Mouse (Mus musculus): ENCODE results near the gene Fbxl17. TPM values are rescaled to one million over a fixed set of nuclear protein-coding genes. Genes with fewer than 3 reads are reported as not detected.

Fbxl17 gene
- polyA plus RNA-seq, 1 experiment from 2014 or later, result 3.3 TPM

GRCm38 (mm10) chr17:63198703-63199102 is 301.1 kb downstream of the Fbxl17 start:
- 74% methylated on average over 1 of the region's 1 CpGs for WGBS (ENCODE audit: insufficient replicate concordance)
- Histone ChIP-seq H3K27ac (ENCODE audit: low read depth) (no peak overlapping the region), H3K27me3 (ENCODE audit: insufficient read depth, low read length) (no peaks in the 10 kb centered on the region), H3K9ac (replicated peaks) (no peak overlapping the region), H3K4me1 (ENCODE audit: insufficient read depth) (0 out of 2 replicates have a peak, but pooled peaks cover 3% of the 10 kb centered on the region), H3K9me3 (ENCODE audit: low read length) (no peaks in the 10 kb centered on the region), H3K36me3 (replicated peaks; ENCODE audit: insufficient read depth, low read length) (no peaks in the 10 kb centered on the region), H3K4me3 (ENCODE audit: low read depth, low read length) (no peak overlapping the region), H3K4me2 (ENCODE audit: low read depth, low read length) (no peak overlapping the region)
- DNase-seq (no peak), ATAC-seq (no peak)
- no peak for TF ChIP-seq EP300 (IDR thresholded peaks at IDR 0.05; ENCODE audit: low read depth)
- no peak for TF ChIP-seq CTCF (IDR thresholded peaks at IDR 0.05; ENCODE audit: low read depth)

GRCm38 (mm10) chr17:63195496-63195895 is 304.3 kb downstream of the Fbxl17 start:
- H3K9me3 ChIP-seq (ENCODE audit: low read length), result no peaks in the 10 kb centered on the region
- H3K4me1 ChIP-seq (ENCODE audit: insufficient read depth), result 0 out of 2 replicates have a peak, but pooled peaks cover 6% of the 10 kb centered on the region
- H3K4me3 ChIP-seq (ENCODE audit: low read depth, low read length), result no peak overlapping the region
- H3K36me3 ChIP-seq (replicated peaks; ENCODE audit: insufficient read depth, low read length), result no peaks in the 10 kb centered on the region
- no peak overlapping the region for H3K9ac ChIP-seq (replicated peaks)
- H3K4me2 ChIP-seq (ENCODE audit: low read depth, low read length), result no peak overlapping the region
- DNase-seq, result no peak
- ATAC-seq, result no peak
- WGBS (ENCODE audit: insufficient replicate concordance), result 87% methylated on average over 2 of the region's 2 CpGs
- no peak overlapping the region for H3K27ac ChIP-seq (ENCODE audit: low read depth)
- TF ChIP-seq EP300 (IDR thresholded peaks at IDR 0.05; ENCODE audit: low read depth), result no peak
- no peak for TF ChIP-seq CTCF (IDR thresholded peaks at IDR 0.05; ENCODE audit: low read depth)
- H3K27me3 ChIP-seq (ENCODE audit: insufficient read depth, low read length), result no peaks in the 10 kb centered on the region

GRCm38 (mm10) chr17:63193196-63193595 is 306.6 kb downstream of the Fbxl17 start:
- no peak overlapping the region for H3K9ac ChIP-seq (replicated peaks)
- peak overlapping the region; percentile 29 for H3K4me2 ChIP-seq (ENCODE audit: low read depth, low read length)
- TF ChIP-seq EP300 (IDR thresholded peaks at IDR 0.05; ENCODE audit: low read depth) (no peak), CTCF (IDR thresholded peaks at IDR 0.05; ENCODE audit: low read depth) (no peak)
- 26% methylated on average over 7 of the region's 7 CpGs for WGBS (ENCODE audit: insufficient replicate concordance)
- no peak overlapping the region for H3K27ac ChIP-seq (ENCODE audit: low read depth)
- no peaks in the 10 kb centered on the region for H3K27me3 ChIP-seq (ENCODE audit: insufficient read depth, low read length)
- no peak overlapping the region for H3K4me3 ChIP-seq (ENCODE audit: low read depth, low read length)
- H3K36me3 ChIP-seq (replicated peaks; ENCODE audit: insufficient read depth, low read length), result no peaks in the 10 kb centered on the region
- ATAC-seq, result 0 out of 2 replicates have a peak, but pooled peaks have one; percentile 31
- H3K9me3 ChIP-seq (ENCODE audit: low read length), result no peaks in the 10 kb centered on the region
- peaks cover 8% of the 10 kb centered on the region; the same call in 1 of the 2 replicates for H3K4me1 ChIP-seq (ENCODE audit: insufficient read depth)
- no peak for DNase-seq

DNA sequence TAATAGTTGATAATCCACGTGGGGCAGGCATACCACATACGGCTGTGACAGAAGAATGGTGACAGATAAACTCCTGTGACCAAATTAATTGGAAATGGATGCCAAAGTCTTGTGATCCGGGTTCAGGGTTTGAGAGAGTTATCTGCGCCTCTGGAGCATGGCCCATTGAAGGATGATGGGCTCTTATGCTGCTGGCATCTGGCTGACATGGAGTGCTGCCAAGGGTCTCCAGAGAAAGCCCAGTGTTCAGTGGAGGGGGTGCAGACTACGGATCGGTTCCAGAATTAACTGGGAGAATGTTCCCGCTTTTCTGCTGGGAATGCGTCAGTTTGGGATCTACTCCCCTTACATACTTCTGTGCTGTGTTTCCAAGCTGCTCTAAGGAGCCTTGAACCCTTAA is 308.5 kb downstream of the Fbxl17 start:
- TF ChIP-seq EP300 (IDR thresholded peaks at IDR 0.05; ENCODE audit: low read depth) (no peak), CTCF (IDR thresholded peaks at IDR 0.05; ENCODE audit: low read depth) (no peak)
- H3K4me2 ChIP-seq (ENCODE audit: low read depth, low read length), result no peak overlapping the region
- no peak overlapping the region for H3K4me3 ChIP-seq (ENCODE audit: low read depth, low read length)
- no peak overlapping the region for H3K27ac ChIP-seq (ENCODE audit: low read depth)
- DNase-seq (no peak), ATAC-seq (no peak)
- WGBS (ENCODE audit: insufficient replicate concordance), result 84% methylated on average over 8 of the region's 8 CpGs
- H3K4me1 ChIP-seq (ENCODE audit: insufficient read depth), result peaks cover 8% of the 10 kb centered on the region; the same call in 1 of the 2 replicates
- no peaks in the 10 kb centered on the region for H3K27me3 ChIP-seq (ENCODE audit: insufficient read depth, low read length)
- H3K9me3 ChIP-seq (ENCODE audit: low read length), result no peaks in the 10 kb centered on the region
- H3K36me3 ChIP-seq (replicated peaks; ENCODE audit: insufficient read depth, low read length), result no peaks in the 10 kb centered on the region
- H3K9ac ChIP-seq (replicated peaks), result no peak overlapping the region

GRCm38 (mm10) chr17:63189274-63189673 is 310.5 kb downstream of the Fbxl17 start:
- Histone ChIP-seq H3K27me3 (ENCODE audit: insufficient read depth, low read length) (no peaks in the 10 kb centered on the region), H3K36me3 (replicated peaks; ENCODE audit: insufficient read depth, low read length) (no peaks in the 10 kb centered on the region), H3K4me1 (ENCODE audit: insufficient read depth) (peaks cover 8% of the 10 kb centered on the region; the same call in 1 of the 2 replicates), H3K9me3 (ENCODE audit: low read length) (no peaks in the 10 kb centered on the region), H3K4me2 (ENCODE audit: low read depth, low read length) (no peak overlapping the region), H3K9ac (replicated peaks) (no peak overlapping the region), H3K4me3 (ENCODE audit: low read depth, low read length) (no peak overlapping the region), H3K27ac (ENCODE audit: low read depth) (no peak overlapping the region)
- 38% methylated on average over 8 of the region's 8 CpGs for WGBS (ENCODE audit: insufficient replicate concordance)
- TF ChIP-seq CTCF (IDR thresholded peaks at IDR 0.05; ENCODE audit: low read depth), result no peak
- no peak for TF ChIP-seq EP300 (IDR thresholded peaks at IDR 0.05; ENCODE audit: low read depth)
- ATAC-seq (no peak), DNase-seq (no peak)

- Histone ChIP-seq H3K9ac (replicated peaks) (no peak overlapping the region), H3K27ac (ENCODE audit: low read depth) (no peak overlapping the region), H3K4me3 (ENCODE audit: low read depth, low read length) (no peak overlapping the region), H3K9me3 (ENCODE audit: low read length) (no peaks in the 10 kb centered on the region), H3K36me3 (replicated peaks; ENCODE audit: insufficient read depth, low read length) (no peaks in the 10 kb centered on the region), H3K4me2 (ENCODE audit: low read depth, low read length) (no peak overlapping the region), H3K27me3 (ENCODE audit: insufficient read depth, low read length) (no peaks in the 10 kb centered on the region), H3K4me1 (ENCODE audit: insufficient read depth) (peaks cover 2% of the 10 kb centered on the region; the same call in 1 of the 2 replicates)
- WGBS (ENCODE audit: insufficient replicate concordance), result 74% methylated on average over 9 of the region's 9 CpGs
- DNase-seq, result no peak
- no peak for TF ChIP-seq CTCF (IDR thresholded peaks at IDR 0.05; ENCODE audit: low read depth)
- no peak for TF ChIP-seq EP300 (IDR thresholded peaks at IDR 0.05; ENCODE audit: low read depth)
- no peak for ATAC-seq
Measured at GRCm38 (mm10) chr17:63185531-63185930, 314.3 kb downstream of the Fbxl17 start.
